Mouse (Mus musculus): Measurements from ENCODE around the gene Mdm4. TPM values are rescaled to one million over a fixed set of nuclear protein-coding genes. Genes with fewer than 3 reads are reported as not detected.

The Mdm4 gene
- total and polyA plus RNA-seq, 2 experiments from 2014 or later, result 28.2 to 54.4 TPM

- no peak for ATAC-seq (ENCODE audit: low FRiP score)
These were observed 46.5 kb upstream of the Mdm4 start for GRCm38 (mm10) chr1:133076681-133077514.

GRCm38 (mm10) chr1:133075651-133076400 is 45.5 kb upstream of the Mdm4 start:
- peaks cover 31% of the 10 kb centered on the region for H3K36me3 ChIP-seq (ENCODE audit: insufficient read depth, low read length)
- H3K9me3 ChIP-seq (ENCODE audit: low read length), result no peaks in the 10 kb centered on the region
- no peak overlapping the region for H3K4me3 ChIP-seq (ENCODE audit: low read depth, low read length)
- peaks cover 4% of the 10 kb centered on the region; the same call in 1 of the 2 replicates for H3K4me1 ChIP-seq (ENCODE audit: insufficient read depth, low read length)
- H3K4me2 ChIP-seq (ENCODE audit: low read depth, low read length, poor library complexity, severe bottlenecking), result no peak overlapping the region
- DNase-seq (ENCODE audit: low spot score) (no peak), ATAC-seq (ENCODE audit: low FRiP score) (no peak)
- no peaks in the 10 kb centered on the region for H3K27me3 ChIP-seq (ENCODE audit: insufficient read depth, low read length)
- no peak for TF ChIP-seq CTCF (IDR thresholded peaks at IDR 0.05)
- no peak overlapping the region for H3K9ac ChIP-seq (replicated peaks; ENCODE audit: low read length, poor library complexity, severe bottlenecking)
- H3K27ac ChIP-seq (ENCODE audit: low read depth, low read length), result no peak overlapping the region
- 86% methylated on average over 6 of the region's 6 CpGs for WGBS

More at GRCm38 (mm10) chr1:133076681-133077514, 46.5 kb upstream of the Mdm4 start:
- H3K27me3 ChIP-seq (ENCODE audit: insufficient read depth, low read length), result no peaks in the 10 kb centered on the region
- TF ChIP-seq CTCF (IDR thresholded peaks at IDR 0.05), result no peak
- H3K9me3 ChIP-seq (ENCODE audit: low read length), result no peaks in the 10 kb centered on the region
- no peak for DNase-seq (ENCODE audit: low spot score)
- H3K36me3 ChIP-seq (ENCODE audit: insufficient read depth, low read length), result peaks cover 33% of the 10 kb centered on the region
- H3K4me3 ChIP-seq (ENCODE audit: low read depth, low read length), result no peak overlapping the region
- 36% methylated on average over 20 of the region's 20 CpGs for WGBS
- H3K9ac ChIP-seq (replicated peaks; ENCODE audit: low read length, poor library complexity, severe bottlenecking), result no peak overlapping the region
- H3K4me1 ChIP-seq (ENCODE audit: insufficient read depth, low read length), result no peaks in the 10 kb centered on the region
- no peak overlapping the region for H3K4me2 ChIP-seq (ENCODE audit: low read depth, low read length, poor library complexity, severe bottlenecking)
- H3K27ac ChIP-seq (ENCODE audit: low read depth, low read length), result no peak overlapping the region

- ATAC-seq (ENCODE audit: low FRiP score) (no peak), DNase-seq (ENCODE audit: low spot score) (no peak)
- H3K4me2 ChIP-seq (ENCODE audit: low read depth, low read length, poor library complexity, severe bottlenecking), result no peak overlapping the region
- 95% methylated on average over 13 of the region's 13 CpGs for WGBS
- H3K9me3 ChIP-seq (ENCODE audit: low read length), result no peaks in the 10 kb centered on the region
- H3K27ac ChIP-seq (ENCODE audit: low read depth, low read length), result no peak overlapping the region
- no peak for TF ChIP-seq CTCF (IDR thresholded peaks at IDR 0.05)
- H3K27me3 ChIP-seq (ENCODE audit: insufficient read depth, low read length), result no peaks in the 10 kb centered on the region
- H3K4me1 ChIP-seq (ENCODE audit: insufficient read depth, low read length), result peaks cover 5% of the 10 kb centered on the region; the same call in 1 of the 2 replicates
- H3K9ac ChIP-seq (replicated peaks; ENCODE audit: low read length, poor library complexity, severe bottlenecking), result no peak overlapping the region
- no peak overlapping the region for H3K4me3 ChIP-seq (ENCODE audit: low read depth, low read length)
- H3K36me3 ChIP-seq (ENCODE audit: insufficient read depth, low read length), result peaks cover 28% of the 10 kb centered on the region
These were observed 44.2 kb upstream of the Mdm4 start for GRCm38 (mm10) chr1:133074541-133074940.

- 57% methylated on average over 9 of the region's 9 CpGs for WGBS
- no peaks in the 10 kb centered on the region for H3K27me3 ChIP-seq (ENCODE audit: insufficient read depth, low read length)
- H3K36me3 ChIP-seq (ENCODE audit: insufficient read depth, low read length), result peaks cover 38% of the 10 kb centered on the region
- H3K9me3 ChIP-seq (ENCODE audit: low read length), result no peaks in the 10 kb centered on the region
- ATAC-seq (ENCODE audit: low FRiP score) (no peak), DNase-seq (ENCODE audit: low spot score) (no peak)
- peaks cover 5% of the 10 kb centered on the region; the same call in 1 of the 2 replicates for H3K4me1 ChIP-seq (ENCODE audit: insufficient read depth, low read length)
- TF ChIP-seq CTCF (IDR thresholded peaks at IDR 0.05), result no peak
- H3K27ac ChIP-seq (ENCODE audit: low read depth, low read length), result no peak overlapping the region
- H3K9ac ChIP-seq (replicated peaks; ENCODE audit: low read length, poor library complexity, severe bottlenecking), result no peak overlapping the region
- no peak overlapping the region for H3K4me3 ChIP-seq (ENCODE audit: low read depth, low read length)
- H3K4me2 ChIP-seq (ENCODE audit: low read depth, low read length, poor library complexity, severe bottlenecking), result no peak overlapping the region
These were observed 43.0 kb upstream of the Mdm4 start for GRCm38 (mm10) chr1:133073327-133073856.

GRCm38 (mm10) chr1:133071666-133072381 is 41.5 kb upstream of the Mdm4 start:
- no peak overlapping the region for H3K4me3 ChIP-seq (ENCODE audit: low read depth, low read length)
- peaks cover 42% of the 10 kb centered on the region for H3K36me3 ChIP-seq (ENCODE audit: insufficient read depth, low read length)
- peaks cover 5% of the 10 kb centered on the region; the same call in 1 of the 2 replicates for H3K4me1 ChIP-seq (ENCODE audit: insufficient read depth, low read length)
- no peak overlapping the region for H3K27ac ChIP-seq (ENCODE audit: low read depth, low read length)
- ATAC-seq (ENCODE audit: low FRiP score) (no peak), DNase-seq (ENCODE audit: low spot score) (peak; percentile 71)
- H3K9me3 ChIP-seq (ENCODE audit: low read length), result no peaks in the 10 kb centered on the region
- no peak for TF ChIP-seq CTCF (IDR thresholded peaks at IDR 0.05)
- H3K9ac ChIP-seq (replicated peaks; ENCODE audit: low read length, poor library complexity, severe bottlenecking), result no peak overlapping the region
- H3K4me2 ChIP-seq (ENCODE audit: low read depth, low read length, poor library complexity, severe bottlenecking), result no peak overlapping the region
- WGBS, result 56% methylated on average over 16 of the region's 16 CpGs
- H3K27me3 ChIP-seq (ENCODE audit: insufficient read depth, low read length), result no peaks in the 10 kb centered on the region
